Mouse (Mus musculus): ENCODE results near the gene Mmp7. TPM values are rescaled to one million over a fixed set of nuclear protein-coding genes. Genes with fewer than 3 reads are reported as not detected.

Mmp7 gene
- not detected for total RNA-seq (2021)

DNA sequence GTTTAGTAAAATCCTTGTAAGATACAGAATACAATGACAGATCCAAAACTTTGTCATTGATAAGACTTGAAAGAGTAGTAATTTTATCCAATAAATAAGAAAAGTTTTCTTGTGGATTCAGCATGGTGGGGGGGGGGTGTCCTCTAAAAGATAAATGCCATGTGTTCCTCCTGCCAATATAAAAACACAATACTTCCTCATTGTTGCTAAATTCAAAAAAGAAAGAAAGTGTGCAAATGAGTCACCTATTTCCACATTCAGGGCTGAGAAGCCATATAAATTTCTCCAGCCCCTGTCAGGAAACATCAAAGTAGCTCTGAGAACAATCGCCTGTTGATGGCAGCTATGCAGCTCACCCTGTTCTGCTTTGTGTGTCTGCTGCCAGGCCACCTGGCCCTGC lies at the start of gene Mmp7:
Gene Mmp7, plus strand, starts transcription at position 301 of the 400 bp plus-strand sequence.
- no peak for DNase-seq (ENCODE audit: extremely low spot score in 1 of 2, low spot score in 1 of 2)

DNA sequence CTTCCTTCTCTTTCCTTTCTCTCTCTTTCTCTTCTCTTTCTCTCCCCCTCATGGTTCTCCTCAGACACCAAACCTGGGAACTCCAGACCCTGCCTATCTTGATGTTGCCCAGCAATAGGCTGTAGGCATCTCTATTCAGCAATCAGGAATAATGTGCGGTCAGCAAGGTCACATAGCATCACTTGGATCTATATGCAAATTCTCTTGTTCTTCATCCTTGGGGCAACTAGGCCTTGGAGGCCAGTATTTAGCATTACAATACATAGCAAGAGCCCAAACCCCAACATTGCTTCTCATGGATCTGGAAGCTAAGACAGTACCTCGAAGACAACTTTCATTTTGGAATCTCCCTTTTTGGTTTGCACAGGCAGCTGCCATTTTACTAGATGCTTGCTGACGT lies 44.0 kb upstream of the Mmp7 start:
- DNase-seq (ENCODE audit: extremely low spot score in 1 of 2, low spot score in 1 of 2) = no peak

DNA sequence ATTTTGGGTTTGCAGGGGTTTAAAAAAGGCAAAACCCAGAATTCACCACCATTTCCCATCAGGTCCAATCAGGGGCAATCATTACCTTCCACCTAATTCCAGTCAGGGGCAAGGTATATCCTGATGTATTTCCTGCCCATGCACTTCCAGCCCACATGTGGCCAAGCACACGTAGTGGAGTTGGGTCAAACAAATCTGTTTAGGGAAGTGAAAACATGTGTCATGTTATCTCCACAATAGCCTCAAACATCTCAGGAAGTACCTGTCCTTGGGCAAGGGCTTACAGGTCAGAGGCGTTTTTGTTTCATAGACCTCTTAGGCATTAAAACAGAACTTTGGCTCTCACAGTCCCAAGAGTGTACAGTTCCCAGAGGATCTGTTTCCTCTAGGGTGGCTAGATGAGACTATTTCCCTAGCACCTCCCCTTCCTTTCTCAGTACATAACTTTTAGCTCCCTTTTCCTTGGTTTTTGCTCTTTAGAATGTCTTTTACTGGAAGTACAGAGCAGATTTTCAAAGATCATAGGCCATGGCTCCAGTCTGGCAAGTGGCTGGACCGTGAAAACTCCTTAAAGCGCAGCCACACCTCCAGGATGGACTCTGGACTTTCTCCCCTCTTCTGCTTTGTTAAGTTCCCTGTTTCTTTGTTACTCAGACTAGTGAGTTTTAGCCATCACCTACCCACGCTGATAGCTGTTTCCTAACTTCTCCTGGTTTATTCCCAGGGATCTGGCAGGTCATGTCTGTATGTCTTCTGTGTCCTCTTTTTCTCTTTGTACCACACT lies 41.3 kb upstream of the Mmp7 start:
- DNase-seq (ENCODE audit: extremely low spot score in 1 of 2, low spot score in 1 of 2) = no peak

DNA sequence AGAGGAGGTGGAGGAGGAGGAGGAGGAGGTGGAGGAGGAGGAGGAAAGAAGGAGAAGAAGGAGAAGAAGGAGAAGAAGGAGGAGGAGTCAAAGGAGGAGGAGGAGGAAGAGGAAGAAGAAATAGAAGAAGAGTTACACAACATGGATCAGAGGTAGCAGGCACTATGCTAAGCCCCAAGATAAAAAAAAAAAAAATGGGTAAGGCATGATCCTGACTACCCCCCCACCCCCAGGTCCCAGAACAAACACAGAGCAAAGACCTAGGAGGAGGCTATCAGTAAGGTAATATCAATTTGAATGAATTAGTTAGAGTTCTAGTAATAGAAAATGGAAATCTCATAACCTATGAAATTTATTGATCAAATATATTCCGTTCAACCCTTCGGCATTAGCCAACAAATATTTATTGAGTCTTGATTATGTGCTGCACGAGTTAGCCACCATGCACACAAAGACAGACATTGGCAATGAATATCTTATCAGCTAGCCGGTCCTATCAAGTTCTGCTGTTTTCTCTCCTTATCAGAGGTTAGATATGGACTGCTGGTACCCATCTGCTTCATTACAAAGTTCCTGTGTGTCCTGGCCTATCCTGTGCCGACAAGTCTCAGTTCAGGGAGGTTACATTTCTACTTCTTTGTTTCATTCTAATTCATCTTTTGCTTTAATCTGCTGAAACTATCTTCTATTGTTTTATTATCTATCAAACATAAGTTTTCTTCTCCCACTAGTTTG lies 39.4 kb upstream of the Mmp7 start:
- no peak for DNase-seq (ENCODE audit: extremely low spot score in 1 of 2, low spot score in 1 of 2)

DNA sequence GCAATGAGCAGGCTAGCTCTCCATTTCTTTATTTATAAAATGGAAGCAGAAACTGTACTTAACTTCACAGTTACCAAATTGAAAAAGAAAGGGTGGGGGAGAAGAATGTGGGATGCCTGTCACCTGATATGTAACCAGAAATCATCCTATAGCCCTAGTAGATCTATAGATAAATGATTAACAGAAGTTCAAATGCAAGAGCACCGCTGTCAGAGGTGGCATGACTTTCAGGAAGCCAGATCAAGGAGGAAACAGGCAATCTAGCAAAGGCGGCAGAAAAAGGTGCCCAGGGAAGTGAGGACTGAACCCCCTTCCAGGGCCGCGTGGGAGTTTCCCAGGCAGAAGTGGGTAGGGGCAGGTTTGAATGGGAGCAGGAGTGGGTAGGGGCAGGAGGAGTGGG lies 33.9 kb upstream of the Mmp7 start:
- no peak for DNase-seq (ENCODE audit: extremely low spot score in 1 of 2, low spot score in 1 of 2)

DNA sequence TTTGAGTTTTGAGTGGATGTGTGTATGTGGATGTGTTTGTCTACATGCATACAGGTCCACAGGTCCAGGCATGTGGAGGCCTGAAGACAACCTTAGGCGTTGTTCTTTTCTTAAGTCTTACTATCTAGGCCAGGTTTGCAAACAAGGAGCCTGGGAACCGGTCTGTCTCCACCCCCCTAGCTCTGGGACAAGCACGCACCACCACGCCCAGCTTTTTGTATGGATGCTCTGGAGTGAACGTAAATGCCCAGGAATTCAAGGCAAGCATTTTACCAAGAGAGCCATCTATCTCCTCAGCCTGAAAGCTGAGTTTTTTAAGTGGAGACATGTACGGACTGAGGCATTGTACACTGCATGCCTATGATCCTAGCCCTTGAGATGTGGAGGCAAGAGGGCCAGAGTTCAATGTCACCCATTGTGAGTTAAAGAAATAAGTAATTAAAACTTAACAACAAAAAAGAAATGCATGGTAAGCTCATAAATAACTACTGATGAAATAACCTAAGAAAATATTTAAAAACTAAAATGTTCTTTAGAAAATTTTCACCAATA lies 32.3 kb upstream of the Mmp7 start:
- DNase-seq (ENCODE audit: extremely low spot score in 1 of 2, low spot score in 1 of 2) = no peak

DNA sequence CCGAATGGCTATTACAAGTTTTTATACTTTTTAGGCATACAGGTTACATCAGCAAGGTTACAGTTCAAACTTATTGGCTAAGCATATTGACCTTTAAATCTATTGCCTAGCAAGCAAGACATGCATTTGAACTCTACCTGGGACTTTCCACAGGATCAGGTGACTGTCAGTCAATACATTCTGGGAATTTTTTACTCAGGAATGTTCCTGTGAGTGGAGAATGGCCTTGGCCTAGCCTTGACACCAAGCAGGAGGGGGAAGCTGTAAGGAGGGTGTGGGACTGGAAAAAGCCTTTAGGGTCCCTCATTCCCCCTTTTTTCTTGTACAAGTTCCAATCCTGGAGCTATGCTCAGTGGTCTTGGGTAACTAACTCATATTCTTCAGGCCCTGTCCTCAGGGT lies 30.5 kb upstream of the Mmp7 start:
- DNase-seq (ENCODE audit: extremely low spot score in 1 of 2, low spot score in 1 of 2) = no peak

DNA sequence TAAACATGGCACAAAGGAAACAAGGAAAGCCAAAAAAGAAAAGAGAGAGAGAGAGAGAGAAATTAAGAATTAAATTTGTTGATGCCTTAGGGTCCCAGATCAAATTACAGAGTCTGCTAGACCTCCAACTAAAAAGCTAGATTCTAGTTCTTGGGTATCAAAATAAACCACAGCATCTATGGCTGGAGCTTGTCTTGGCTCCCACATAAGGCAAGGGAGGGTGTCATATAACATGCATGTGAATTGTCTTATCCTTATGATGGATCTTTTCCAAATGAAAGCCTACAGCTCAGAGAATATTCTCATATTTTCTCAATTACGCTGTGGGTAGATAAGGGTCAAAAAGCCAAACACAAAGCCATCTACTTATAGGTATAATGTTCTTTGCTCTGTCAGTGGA lies 22.2 kb upstream of the Mmp7 start:
- DNase-seq (ENCODE audit: extremely low spot score in 1 of 2, low spot score in 1 of 2) = no peak

DNA sequence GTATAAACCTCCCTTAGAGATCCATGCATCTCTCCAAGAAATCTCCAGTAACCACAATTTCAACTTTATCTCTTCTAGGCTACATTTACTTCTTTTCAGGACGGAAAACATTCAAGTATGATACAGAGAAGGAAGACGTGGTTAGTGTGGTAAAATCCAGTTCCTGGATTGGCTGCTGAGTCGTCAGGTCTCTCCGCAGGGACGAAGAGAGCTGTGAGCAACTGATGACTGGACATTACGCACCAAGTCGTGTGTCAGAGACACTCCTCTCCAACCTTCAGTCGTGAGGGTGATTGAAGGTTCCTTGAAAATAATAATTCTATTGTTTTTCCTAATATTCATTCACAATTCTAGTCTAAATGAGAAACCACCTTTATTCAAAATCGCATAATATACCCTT lies 18.9 kb upstream of the Mmp7 start:
- DNase-seq (ENCODE audit: extremely low spot score in 1 of 2, low spot score in 1 of 2) = no peak

DNA sequence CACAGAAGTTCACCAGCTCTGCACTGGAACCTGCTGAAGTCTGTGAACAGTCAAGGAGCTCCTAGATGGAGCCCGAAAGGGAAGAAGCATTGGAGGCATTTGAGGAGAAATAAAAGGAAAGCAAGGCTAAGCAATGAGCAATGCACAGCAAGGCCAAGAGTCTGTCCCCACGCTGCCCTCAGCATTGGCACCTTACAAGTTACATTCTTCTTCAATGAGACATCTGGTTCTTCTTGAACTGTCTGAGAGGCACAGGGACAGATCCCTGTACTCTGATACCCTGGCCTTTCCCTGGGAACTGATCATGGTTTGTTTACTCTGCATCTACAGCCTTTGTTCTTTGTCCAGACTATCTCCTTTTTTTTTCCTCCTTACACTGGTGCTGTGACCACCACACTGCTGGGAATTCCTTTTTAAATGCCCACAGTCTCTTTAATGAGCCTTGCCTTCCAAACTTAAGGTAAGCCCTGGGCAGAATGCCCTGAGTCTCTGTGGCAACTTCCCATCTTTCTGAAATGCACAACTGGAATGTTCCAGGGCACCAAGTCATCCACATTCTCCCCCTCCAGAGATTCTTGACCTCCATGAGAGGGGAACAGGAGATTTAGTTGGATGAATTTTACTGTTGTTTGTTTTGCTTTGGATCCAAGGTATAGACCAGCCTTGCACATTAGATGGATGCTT lies 13.6 kb upstream of the Mmp7 start:
- DNase-seq (ENCODE audit: extremely low spot score in 1 of 2, low spot score in 1 of 2) = no peak

DNA sequence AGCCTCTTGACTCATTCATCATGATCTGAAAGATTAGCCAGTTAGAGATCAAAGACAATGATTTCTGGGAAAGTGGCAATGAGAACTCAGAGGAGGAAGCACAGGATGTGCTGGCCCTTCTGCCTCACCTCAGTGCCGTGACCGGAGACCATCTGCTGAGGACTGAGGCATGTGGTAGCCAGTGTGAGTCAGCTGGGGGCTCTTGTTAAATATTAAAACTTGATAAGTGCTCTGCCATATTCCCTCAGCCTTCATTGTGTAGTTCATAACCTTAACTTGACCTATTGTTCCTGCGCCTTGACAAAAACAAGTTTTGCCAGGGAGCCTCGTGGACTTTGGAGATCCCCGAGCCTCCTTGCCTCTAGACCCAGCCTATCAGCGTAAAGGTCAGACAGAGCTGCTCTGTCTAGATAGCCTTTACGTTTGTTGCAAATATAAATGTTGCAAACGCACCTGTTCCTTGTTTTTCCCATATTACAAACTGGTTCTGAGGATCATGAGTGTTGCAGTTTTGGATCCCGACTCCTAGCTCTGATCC lies 9.7 kb upstream of the Mmp7 start:
- no peak for DNase-seq (ENCODE audit: extremely low spot score in 1 of 2, low spot score in 1 of 2)

DNA sequence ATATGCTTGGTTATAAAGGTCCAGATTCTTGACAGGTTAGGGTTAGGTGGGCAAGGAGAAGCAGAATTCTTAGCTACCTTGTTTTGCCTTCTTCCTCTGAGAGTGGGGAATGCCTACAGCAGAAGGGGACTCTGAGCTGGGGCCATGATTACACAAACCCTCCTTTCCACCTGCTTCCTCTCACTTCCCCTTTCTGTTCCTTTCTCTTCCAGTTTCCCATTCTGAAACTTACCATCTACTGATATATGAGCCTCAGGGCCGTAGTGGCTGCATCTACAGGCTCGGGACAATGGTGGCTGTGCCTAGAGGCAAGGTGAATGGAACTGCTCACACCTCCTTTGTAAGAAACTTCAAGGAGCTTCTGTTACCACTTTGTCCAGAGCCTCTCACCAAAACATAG lies 5.9 kb upstream of the Mmp7 start:
- DNase-seq (ENCODE audit: extremely low spot score in 1 of 2, low spot score in 1 of 2) = no peak

DNA sequence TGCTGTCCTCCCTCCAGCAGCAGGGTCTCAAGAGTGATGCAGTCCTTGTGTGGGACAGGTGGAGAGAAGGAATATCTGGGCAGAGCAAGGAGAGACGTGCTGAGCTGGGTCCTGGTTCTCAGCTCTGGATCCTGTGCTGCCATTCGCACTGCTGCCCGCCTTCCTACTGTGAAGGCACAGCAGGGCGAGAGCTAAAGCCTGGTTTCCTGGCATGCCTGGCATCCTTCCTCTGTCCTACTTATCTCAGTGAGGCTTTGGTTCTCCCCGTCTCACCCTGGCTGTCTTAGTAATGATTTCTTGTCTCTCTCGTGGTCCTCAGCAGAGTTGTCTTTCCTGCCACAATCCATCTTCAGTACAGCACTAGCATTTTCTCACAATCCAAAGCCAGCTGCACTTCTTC lies 2.1 kb upstream of the Mmp7 start:
- DNase-seq (ENCODE audit: extremely low spot score in 1 of 2, low spot score in 1 of 2) = no peak

DNA sequence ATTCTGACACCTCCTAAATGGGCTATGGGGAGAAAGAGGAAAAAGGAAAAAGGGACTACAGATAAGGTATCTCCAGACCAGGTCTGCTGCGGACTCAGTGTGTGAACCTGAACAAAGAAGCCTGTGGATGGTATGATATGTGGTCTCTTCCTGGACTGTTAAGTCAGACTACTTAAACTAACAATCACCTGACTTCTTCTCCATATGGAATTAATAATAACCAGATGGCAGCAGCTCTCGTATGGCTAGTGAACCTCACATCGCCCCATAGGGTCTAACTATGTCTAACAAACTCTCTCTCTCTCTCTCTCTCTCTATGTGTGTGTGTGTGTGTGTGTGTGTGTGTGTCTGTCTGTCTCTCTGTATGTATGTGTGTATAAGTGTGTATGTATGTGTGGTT lies 2.1 kb downstream of the Mmp7 start:
- DNase-seq (ENCODE audit: extremely low spot score in 1 of 2, low spot score in 1 of 2) = no peak

DNA sequence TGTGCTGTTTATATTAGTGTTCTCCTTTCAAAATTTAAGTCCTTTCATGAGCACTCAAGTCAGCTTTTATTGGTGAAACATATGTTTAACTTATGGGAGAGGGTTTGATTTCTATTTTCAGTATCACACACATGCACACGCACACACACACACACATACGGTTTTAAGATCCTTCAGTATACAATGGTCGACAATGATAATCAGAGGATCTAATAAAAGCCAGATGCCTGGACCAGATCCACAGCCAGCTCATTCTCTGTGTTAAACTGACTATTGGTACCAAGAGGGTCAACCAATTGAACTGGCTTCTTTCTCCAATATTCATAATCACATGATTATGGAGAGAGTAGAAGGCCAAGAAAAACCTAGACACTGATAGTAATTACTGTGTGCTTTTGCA lies 3.8 kb downstream of the Mmp7 start:
- DNase-seq (ENCODE audit: extremely low spot score in 1 of 2, low spot score in 1 of 2) = no peak

DNA sequence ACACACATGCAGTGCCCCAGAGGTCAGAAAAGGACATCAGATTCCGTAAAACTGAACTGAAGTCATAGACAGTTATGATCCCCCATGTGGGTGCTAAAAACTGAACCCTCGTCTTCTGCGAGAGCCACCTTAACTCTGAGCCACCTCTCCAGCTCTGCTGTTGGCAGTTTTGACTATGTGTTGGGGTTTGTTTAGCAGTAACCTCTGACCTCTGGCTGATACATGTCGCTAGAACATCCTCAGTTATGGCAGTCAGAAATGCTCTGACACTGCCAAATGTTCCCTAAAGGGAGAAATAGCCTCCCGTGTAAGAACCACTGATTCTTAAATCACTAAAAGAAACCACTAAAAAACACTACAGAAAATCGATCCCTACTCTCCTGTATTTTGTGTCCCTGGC lies 16.8 kb downstream of the Mmp7 start:
- no peak for DNase-seq (ENCODE audit: extremely low spot score in 1 of 2, low spot score in 1 of 2)

DNA sequence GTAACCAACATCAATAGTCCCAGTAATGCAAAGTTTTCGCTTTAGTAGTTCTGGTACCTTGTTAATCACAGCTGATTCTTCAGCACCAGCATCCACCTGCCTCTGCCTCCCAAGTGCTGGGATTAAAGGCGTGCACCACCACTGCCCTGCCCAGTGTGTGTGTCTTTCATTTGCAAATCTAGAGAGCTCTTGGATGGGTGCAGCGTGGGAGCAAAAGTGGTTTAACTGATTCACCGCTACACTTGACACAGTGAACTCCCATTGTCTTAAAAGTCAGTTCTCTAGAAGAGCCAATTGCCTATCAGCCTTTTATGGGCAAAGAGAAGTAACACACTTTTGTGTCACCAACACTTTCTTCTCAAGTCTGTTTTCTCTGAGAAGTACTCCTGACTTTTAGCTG lies 19.3 kb downstream of the Mmp7 start:
- DNase-seq (ENCODE audit: extremely low spot score in 1 of 2, low spot score in 1 of 2) = no peak

DNA sequence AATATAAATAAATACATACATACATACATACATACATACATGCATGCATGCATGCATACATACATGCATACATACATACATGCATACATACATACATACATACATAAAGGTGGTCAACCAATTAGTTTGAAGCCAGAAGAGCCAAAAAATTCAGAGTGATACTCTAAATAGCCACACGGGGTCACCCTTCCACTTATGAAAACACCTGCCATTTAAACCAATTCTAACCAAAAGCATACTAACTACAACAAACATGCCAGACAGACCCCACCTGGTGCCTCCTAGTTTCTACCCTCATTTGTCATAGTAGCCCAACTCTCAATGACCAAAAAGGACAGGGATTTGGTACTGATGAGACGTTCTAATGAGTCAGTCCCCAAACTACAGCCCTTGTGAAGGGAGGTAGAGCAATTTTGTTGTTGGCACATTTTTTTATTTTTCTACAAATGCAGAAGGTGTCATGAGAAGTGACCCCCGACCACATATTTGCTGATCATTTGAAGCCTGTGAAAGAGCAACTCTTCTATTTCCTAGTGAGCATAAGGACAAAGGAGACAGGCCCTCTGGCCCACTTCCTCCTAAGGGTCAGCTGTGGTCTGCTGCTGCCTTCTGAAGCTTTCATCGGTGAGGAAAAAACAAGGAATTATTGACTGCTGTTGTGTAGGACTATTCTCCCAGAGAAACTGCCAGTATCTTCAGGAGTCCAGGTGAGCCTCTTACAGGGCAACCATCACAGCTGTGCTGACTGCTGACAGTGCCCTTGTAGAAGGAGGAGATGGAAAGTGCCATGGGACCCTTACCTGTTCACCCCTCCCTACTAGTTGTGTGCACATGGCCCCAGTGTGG lies 22.4 kb downstream of the Mmp7 start:
- DNase-seq (ENCODE audit: extremely low spot score in 1 of 2, low spot score in 1 of 2) = peak; percentile 24 to 31

DNA sequence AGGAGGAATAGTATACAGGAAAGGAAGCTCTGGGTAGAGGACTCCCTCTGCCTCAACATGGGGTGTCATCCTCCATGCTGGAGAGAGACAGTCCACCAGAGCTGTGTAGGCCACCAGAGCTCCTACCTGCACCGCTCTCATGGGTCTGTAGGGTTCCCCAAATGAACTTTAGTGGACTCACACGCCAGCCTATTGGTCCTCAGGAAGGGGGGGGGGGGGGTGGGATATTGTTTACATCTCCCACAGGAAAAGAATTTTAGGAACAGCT lies 23.0 kb downstream of the Mmp7 start:
- DNase-seq (ENCODE audit: extremely low spot score in 1 of 2, low spot score in 1 of 2) = no peak

DNA sequence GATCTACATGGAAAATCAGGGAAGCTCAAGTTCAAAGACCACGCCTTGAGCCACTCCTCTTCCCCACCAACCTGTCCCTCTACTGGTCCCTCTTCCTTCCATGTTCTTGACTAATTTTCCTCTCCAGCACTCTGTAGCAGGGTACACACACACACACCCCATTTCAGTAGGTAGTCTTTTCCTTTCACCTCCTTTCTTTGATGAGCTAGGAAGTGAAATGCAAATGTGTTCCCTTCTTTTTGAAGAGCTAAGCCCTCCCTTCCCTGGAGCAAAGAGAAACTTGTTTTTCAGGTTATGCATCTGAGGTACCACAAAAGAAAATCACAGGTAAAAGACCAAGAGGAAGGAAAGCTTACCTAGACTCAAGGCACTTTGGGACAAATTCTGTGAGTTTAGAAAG lies 29.7 kb downstream of the Mmp7 start:
- no peak for DNase-seq (ENCODE audit: extremely low spot score in 1 of 2, low spot score in 1 of 2)

Measured in layer of hippocampus, postnatal 25 days (tissue).